Mouse (Mus musculus) mesoderm, embryonic 11.5 days (tissue): ENCODE data around the gene Slc1a5.

Experiments
- DNase-seq: peaks from one replicate; pipeline ENCODE4 v3.0.0-alpha.2; 2012; ENCODE audit warnings: low read depth, low spot score

The Slc1a5 gene

DNA sequence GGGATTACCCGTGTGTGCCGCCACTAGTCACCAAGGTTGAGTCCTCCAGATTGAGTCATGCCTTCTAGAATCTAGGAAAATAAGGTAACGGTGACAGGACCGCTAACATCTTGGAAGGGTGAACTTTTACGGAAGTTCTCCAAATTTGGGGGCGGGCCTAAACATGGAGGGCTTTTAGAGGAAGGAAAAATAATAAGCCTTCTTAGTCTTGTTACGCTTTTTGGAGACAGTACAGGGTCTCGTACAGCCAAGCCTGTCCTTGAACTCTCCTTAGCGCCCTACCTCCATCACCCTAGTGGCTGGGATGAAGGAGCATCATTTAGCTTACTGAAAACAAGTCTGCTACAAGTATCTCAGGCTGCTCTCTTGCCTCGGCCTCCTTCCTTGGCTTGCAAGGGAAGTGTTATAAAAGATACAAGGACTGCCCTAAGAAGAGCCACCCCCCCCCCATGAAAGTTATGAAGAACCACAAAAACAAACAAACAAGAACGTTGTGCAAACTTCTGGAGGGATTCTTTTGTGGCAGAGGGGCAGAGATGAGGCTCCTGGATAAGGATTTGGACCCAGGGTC lies 1.5 kb downstream of the Slc1a5 start:
- DNase-seq, result no peak

DNA sequence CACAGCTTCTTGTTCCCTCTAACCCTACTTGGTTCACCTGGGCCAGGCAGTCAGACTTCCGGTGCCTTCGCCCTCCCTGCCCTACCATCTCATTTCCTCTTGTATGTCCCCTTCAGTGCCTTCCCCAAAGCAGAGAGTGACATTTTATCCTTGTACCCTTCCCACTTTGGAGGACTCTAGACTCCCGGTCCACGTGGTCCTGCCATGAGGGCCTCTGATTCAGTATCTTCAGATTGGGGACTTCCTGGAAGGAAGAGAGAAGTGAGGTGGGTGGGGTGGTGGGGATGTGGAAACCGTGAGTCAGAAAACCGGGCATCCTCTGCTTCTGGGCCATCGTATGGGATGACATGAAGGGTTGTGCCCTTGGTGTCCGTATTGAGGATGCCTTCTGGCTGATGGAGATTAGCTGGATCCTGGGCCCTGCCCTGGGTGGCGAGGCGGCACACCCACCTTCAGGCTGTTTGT lies 2.1 kb downstream of the Slc1a5 start:
- DNase-seq, result no peak

DNA sequence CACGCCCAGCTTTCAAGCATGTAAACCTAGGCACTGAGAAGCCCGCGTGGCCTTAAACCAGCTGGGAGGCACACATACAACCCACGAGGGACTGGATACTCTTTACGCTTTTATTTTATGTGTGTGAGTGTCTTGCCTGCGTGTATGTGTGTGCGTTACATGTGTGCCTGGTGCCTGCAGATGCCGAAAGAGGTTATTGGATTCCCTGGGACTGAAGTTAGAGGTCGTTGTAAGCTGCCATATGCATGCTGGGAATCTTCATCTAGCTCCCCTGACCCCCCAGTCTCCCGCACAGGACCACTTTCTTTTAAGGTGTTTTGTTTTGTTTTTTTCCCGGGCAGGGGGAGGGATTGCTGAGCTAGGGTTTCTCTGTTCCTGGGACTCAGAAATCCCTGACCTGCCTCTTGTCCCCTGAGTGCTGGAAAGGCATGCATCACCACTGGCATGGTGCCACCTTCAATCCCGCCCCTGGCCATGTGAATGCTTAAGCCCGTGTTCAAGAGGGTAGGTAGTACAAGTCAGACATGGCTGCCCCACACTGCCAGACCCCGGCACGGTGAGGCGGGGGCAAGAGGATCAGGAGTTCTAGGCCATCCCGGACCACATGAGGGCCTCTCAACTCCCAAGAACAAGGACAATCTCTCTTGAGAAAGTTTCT lies 2.7 kb downstream of the Slc1a5 start:
- DNase-seq, result no peak

DNA sequence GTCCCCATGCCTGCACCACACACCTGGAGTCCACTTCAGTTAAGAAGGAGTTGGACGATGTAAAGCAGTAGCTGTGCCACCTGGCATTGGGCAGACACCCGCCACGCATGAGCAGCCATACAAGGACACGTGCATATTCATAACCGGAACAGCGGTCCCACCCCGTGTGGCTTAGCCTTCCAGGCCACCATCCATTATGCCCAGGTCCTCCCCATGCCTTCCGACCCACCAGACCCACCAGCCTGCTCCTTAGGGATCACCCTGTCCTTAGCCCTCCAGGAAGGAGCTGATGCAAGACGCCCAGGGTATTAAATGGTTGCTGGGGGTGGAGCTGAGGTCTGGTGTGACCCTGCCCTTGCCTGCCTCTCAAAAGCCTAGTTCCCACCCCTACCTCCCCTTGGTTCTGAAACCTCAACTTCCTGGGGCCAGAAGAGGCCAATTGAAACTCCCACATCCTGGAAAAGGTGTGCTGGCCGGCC lies 3.4 kb downstream of the Slc1a5 start:
- DNase-seq, result no peak

DNA sequence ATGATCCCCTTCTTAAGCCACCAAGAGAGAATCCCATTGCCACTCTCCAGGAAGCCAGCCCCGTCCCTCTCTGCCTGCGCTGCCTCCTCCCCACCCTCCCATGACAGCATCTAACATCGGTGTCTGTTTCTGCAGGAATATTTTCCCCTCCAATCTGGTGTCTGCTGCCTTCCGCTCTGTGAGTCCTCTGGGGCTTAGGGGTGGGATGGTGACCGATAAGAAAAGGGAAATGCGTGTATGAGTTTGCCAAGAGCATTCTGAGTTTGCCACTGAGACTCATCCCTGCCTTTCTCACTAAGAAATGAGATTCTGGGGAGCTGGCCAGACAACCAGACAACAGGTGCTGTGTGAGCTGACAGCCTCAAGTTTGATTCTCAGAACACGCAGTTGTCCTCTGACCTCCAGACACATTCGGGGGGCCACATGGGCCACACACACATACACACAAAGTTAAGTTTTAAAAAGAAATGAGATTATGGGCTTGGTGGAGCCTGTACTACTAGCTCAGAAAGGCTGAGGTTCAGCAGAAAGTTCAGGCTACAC lies 4.5 kb downstream of the Slc1a5 start:
- DNase-seq, result no peak

DNA sequence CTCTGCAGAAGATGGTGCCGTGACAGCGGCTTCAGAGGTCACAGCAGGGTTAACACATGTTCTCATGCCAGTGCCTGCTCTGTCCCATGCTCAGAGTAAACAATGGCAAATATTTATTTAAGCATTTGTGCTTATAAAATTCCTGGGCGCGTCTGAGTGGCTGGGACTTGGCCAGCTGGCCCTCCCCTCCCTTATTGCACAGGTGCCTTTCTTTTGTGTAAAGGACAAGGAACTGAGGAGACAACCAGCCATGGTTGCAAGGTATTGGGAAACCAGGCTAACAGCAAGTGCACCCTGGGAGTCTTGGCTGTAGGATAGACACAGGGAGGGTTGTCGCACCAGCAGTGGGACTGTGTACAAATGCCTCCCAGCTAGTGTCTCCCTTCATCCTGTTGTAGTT lies 11.2 kb downstream of the Slc1a5 start:
- DNase-seq, result no peak

DNA sequence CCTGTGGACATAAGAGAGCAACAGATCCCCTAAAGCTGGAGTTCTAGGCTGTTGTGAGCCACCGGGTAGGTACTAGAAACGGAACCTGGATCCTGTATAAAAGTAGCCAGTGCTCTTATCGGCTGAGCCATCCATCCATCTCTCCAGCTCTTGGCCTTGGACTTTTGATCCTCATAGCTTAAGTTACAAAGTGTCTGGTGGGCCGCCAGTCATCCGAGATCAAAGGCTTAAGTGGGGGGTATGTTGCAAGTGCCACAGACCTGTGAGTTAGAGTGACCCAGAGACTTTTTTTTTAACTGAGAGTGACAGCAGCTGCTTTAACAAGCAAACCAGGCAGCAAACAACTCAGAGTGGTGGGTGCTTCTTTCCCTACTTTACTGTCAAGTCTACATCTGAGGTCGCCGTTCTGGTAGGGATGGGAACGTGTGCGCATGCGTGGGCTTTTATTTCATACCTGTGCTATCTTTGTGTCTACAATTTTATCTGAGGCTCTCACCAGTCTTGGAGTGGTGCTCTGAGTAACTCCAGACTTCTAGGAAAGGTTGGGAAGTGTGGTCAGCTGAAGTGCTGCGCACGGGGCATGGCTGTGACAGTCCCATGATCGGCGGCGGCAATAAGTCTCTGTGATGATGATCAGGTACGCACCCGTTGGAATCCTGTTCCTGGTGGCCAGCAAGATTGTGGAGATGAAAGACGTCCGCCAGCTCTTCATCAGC lies 12.0 kb downstream of the Slc1a5 start:
- DNase-seq, result no peak

DNA sequence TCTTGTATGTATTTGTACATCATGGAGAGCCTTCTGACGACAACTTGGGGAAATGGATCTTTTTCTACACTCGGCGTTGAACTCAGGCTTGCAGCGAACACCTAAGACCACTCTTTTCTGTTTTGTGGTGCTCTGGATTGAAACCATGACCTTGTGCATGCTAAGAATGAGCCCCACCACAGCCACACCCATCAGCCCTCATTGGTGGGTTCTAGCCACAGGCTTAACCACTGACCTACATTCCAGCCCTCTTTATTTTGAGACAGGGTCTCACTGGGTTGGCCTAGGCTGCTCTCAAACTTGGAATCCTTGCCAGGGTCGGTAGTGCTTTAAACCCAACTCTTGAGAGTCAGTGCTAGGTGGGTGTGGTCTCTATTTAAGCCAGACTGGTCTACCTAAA lies 13.7 kb downstream of the Slc1a5 start:
- DNase-seq, result no peak

DNA sequence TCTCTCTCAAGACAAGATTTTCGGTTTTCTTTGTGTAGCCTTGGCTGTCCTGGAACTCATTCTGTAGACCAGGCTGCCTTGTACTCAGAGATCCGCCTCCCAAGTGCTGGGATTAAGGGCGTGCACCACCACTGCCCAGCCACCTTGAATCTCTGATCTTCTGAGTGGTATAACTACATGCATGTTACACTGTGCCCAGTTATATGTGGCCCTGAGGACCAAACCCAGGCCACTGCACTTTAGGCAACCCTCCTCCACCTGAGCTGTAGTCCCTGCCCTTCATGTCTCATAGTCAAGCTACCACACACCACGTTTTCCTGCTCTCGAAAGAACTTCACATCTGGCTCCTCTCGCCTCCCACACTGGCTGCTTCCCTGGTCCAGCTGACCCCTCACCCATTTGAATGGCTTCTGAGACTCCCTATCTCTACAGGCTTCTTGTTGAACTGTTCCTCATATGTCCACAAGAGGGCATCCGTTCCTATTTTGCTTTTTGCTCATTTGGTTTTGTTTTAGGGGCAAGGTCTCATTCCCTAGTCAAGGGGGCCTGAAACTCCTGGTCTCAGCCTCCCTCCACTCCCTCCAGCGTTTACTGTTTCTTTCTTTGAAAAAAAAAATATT lies 23.4 kb downstream of the Slc1a5 start:
- DNase-seq, result peak; percentile 63

DNA sequence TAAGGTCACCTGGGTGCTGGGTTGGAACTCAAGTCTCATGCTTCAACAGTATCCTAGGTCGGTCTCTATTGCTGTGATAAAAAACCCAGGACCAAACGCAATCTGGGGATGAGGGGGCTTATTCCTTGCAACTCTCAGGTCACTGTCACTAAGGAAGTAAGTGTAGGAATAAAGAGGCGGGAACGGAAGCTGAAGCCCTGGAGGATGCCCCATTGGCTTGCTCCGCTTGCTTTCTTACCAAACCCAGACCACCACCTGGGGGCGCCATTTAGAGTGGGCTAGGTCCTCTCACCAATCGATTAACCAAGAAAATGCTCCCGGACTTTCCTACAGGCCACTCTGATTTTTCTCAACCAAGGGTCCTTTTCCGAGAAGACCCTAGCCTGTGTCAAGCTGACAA lies 26.8 kb downstream of the Slc1a5 start:
- DNase-seq, result no peak

DNA sequence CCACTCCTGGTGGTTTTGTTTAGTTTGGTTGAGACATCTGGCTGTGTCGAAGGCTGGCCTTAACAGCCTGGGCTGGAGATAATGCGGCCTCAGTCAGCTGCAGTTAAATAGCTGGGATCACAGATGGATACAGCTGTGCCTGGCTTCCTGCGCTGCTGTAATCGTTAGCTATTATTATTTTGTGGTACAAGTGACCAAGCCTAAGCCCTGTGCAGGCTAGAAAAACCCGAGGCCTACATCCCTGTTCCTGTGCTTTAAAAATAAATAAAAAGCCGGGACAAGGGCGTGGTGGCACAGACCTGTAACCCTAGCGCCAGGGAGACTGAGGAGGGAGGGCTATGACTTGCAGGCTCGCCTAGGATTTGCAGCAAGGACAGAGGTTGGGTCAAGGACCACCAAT lies 27.5 kb downstream of the Slc1a5 start:
- DNase-seq, result no peak

DNA sequence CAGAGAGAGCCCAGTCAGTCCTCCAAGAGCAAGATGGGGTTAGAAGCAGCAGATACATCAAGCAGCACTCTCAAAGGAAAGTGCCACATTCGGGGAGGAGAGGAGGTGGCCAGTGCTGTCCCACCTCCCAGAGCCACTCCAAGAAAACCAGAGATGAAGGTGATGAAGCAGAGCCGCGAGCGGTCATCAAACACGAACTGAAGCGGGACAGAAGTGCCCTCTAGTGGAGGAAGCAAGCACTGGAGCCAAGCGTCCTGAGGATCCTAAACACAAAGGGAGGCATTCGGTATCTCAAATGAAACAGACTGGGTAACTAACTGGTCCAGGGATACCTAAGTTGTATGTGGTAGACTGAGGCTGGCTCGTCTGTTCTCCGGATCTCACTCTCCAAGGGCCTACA lies 28.6 kb downstream of the Slc1a5 start:
- peak; percentile 77 for DNase-seq

DNA sequence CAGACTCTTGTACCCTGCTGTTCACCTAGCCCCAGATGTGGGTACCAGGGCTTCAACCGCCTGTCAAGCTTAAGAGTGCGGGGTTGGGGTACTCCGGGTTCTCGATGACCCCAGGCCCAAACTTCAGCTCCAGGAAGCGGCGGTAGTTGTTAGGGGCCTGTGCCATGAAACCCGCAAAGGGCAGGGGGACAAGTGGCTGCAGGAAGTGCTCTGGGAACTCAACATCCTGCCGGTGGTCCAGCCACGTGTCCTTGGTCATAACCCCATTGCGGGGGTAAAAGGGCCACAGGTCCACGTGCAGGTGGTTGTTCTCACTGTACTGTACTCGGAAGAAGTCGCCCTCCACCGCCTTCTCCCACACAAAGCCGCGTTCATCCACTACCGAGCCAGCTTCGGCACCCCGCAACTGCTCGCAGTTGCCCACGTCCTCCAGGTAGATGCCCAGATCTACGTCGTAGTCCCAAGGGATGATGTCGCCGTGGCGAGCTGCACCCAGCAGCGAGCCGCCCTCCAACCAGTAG lies 29.3 kb downstream of the Slc1a5 start:
- no peak for DNase-seq

DNA sequence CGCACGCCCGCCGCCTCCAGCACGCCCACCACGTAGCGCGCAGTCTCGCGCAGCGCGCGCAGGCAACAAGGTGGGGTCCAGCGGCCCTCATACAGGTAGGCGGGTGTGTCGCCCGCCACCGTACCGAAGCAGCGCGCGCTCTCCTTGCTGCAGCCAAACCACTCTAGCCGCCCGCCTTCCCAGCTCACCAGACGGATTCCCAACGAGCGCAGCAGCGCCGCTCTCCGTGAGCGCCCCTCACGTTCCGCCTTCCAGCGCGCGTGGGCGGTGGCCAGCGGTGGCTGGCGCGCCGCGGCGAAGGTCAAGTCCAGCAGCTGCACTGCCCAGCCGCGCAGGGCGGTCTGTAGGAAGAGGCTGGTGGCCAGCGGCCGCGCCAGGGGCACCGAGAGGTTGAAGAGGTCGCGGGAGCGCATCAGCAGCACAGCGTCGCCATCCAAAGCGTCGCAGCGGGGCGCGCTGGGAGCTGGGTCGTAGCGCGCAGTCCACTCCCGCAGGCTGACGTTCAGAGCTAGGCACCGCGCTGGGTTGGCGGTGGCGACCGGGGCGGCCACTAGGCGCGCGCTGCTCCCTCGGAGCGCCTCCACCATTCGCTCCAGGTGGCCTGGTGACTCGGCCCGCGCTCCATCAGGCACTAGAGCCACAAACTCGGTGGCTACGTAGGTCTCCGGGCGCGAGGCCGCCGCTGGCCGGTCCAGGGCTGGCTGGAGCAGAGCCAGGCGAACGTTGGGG lies 29.9 kb downstream of the Slc1a5 start:
- peak; percentile 65 for DNase-seq

DNA sequence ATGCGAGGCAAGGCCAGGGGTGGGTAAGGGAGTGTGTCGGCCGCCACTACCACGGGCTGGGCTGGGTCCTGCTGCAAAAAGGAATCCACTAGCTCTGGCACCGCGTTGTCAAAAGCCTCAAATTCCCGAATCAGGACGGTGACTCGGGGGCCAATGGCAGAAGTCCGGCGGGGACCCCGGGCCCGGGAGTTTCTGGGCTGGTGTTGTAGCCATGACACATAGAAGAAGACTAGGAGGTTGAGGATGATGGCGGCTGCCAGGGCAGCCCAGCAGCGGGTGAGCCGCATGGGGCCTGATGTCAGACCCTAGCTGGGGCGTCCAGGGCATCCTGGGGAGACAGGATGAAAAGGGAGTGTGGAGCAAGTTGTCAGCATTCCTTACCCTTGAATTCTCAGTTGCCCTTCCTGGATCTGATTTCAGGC lies 30.5 kb downstream of the Slc1a5 start:
- DNase-seq, result no peak

DNA sequence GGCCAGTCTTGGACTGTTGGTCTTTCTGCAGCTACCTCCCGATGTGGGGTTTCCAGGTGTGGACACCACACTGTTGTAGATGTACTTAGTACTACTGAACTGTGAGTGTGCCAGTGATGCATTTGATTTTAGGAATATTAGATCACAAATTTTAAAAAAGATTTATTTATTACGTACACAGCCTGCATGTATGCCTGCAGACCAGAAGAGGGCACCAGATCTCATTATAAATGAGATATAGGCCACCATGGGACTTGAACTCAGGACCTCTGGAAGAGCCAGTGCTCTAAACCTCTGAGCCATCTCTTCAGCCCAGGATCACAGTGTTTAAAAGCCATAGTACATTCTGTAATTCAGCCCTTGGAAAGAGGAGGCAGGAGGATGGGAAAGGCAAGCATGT lies 31.4 kb downstream of the Slc1a5 start:
- DNase-seq, result no peak

DNA sequence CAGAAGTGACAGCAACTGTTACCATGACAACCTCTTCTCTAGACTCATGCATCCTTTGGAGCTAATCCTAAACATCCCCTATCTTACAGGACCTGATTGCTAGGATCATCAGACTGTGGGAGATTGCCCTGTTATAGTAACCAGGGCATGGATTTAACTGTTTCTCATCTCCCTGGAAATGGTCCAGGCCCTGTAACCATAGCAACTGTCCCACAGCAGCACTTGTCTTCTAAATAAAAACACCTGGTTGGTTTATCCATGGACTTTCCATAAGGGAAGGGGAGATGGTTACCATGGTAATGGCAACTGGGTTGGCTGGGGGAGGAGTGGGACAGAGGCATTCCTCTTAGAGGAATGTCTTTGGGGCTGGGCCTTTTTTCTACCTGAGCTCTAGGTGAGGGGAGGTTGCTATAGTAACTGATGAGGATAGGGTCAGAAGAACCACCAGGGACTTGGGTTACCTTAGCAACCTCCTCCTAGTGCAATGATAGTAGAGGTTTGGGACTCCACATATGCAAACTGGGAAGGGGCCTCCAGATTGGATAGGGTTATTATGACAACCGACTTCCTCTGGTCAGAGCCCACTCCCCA lies 34.3 kb downstream of the Slc1a5 start, which contains the start of gene Strn4:
TSS of gene Strn4 (plus strand) at position 539 of the 591 bp plus-strand sequence.
- DNase-seq, result peak; percentile 80

DNA sequence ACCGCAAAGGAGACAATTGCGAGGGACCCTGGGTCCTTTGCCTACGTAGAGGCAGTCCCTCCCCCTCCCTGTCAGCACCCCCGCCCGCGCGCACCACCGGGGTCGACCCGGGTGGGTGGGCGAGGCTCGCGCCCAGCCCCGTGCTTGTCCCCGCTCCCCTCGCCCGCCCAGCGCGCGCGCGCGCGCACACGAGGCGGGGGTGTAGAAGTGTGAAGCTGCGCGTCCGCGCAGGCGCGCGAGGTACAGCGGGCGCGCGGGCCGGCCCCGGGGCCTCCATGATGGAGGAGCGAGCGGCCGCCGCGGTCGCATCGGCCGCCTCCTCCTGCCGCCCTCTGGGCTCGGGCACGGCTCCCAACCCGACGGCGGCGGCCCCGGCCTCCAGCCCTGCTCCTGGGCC lies 34.9 kb downstream of the Slc1a5 start:
- DNase-seq, result peak; percentile 92

DNA sequence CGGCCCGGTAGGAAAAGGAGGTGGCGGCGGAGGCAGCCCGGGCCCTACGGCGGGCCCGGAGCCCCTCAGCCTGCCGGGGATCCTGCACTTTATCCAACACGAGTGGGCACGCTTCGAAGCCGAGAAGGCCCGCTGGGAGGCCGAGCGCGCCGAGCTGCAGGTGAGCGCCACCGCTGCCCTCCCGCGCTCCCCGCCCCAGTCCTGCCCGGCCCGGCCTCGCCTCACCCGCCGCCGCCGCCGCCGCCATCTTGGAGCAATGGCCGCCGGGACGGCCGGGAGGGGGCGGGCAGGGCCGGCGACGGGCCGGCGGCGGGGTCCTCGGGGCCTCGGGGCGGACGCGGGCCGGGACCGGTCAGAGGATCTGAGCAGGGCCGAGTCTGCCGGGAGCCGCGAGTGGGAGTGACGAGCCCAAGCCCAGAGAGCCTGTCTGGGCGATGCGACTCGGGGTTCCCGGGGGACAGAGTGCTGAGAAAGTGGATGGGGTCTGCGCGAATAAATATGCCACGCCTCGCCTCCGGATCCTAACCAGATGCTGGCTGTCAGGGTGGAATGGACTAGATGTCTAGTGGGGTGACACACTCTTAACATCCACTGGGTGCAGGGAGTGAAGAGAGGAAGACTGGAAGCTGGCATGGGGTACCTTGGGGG lies 35.5 kb downstream of the Slc1a5 start, which contains the start of gene Fkrp:
TSS of gene Fkrp (minus strand) at position 258 of the 648 bp plus-strand sequence.
- peak; percentile 29 for DNase-seq

DNA sequence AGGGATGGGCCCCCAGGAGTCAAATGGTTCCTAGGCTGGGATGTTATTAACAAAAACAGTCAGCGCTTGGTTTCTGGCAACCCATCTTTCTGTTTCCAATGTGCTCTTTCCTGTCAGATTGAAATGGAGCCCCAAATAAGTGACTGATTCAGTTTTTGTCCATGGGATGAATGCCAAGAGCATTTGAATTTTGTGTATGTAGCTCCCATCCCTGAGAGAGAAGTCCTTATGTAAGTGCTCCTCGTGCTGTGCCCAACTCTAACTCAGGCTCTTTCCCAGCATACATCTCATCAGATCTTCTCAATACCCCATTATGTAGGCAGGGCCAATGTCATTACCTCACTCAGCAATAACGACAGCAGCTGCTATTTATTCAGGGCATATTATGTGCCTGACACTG lies 36.6 kb downstream of the Slc1a5 start:
- no peak for DNase-seq
